Mouse (Mus musculus): ENCODE measurements around the gene Chchd6.
A peak's percentile ranks its signal among the peaks of the same experiment; 100 is the strongest.

The Chchd6 gene

GRCm38 (mm10) chr6:89404964-89405363, 190.5 kb downstream of the Chchd6 start:
- DNase-seq (ENCODE audit: low read depth): no peak

DNA sequence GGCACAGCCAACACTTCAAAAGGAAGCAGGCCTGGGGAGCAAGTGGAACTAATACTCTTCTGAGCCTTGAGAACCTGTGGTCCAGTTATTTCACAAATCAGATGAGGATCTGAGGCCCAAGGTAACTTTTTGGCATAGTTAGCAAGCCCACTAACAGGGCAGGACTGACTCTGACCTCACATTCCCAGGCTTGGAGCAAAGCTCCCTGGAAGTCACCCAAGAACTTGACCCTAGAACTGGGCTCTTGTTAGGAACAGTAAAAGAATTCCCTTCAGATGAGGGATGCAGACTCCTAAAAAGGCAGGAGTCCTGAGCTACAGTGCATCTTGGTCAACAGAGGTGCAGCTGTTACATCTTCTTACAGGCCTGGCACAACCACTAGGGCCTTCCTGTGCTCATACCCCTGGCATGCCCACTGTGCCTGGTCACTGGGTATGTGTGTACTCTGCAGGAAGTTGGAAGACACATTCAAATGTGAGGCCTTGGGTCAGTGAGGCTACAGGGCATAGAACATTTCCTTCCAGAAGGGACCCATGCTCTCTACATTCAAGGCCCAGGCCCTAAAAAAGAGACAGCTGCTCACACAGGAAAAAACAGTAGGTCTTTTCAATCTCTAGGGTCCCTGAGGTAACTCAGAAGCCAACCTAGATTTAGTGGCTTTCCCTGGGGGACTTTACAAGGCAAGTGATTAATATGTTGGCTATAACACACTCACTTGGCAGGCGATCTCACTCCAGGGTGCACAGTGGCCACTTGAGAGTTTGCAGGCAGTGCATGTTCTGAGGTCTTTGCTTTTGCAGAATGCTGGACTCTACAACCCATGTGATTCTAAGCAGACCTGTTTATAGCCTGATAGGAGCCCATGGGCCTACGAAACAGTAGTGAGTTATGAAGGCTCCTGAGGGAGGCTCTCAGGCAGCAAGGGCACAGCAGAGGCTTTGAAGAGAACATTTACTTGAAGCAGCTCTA, 191.9 kb downstream of the Chchd6 start:
- peak; percentile 74 for DNase-seq (ENCODE audit: low read depth)

DNA sequence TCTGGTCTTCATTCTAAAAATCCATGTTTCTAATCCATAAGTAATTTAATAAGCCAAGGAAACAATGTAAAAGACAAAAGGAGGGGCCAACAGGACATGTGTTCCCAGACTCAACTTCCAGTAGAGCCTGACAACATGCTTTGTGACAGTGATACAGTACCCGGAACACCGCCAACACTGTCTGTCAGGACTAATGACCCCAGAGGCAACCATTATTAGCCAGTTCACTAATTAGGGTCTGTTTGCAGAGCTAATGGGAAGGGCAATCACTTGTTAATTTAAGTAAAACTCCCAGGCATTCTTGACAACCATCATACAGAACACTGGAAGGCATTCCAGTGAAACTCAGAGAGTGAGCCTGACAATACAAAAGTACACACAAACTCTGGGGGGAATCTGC, 193.0 kb downstream of the Chchd6 start:
- DNase-seq (ENCODE audit: low read depth): no peak

GRCm38 (mm10) chr6:89399564-89399963, 195.9 kb downstream of the Chchd6 start:
- DNase-seq (ENCODE audit: low read depth): no peak

GRCm38 (mm10) chr6:89397919-89398318, 197.5 kb downstream of the Chchd6 start:
- DNase-seq (ENCODE audit: low read depth): no peak

GRCm38 (mm10) chr6:89393820-89394219, 201.6 kb downstream of the Chchd6 start:
- no peak for DNase-seq (ENCODE audit: low read depth)

- no peak for DNase-seq (ENCODE audit: low read depth)
Measured at GRCm38 (mm10) chr6:89392213-89392612, 203.2 kb downstream of the Chchd6 start.

DNA sequence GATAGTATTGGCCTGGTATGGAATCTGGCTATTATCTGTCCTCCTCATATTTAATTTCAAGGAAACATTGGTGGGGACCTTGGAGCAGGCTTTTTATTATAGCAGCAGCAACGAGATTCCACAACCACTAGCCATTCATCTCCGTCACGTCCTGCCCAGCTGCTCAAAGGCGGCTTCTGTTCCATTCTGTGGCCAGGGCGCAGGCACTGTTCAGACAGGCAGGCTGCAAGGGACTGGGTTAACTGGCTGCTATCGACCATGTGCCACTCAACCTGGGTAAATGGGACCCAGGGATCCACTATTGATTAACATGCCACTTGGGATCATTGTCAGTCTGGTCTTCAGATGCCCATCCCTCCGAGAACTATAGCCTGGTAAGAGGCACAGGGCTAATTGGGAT, 205.7 kb downstream of the Chchd6 start:
- DNase-seq (ENCODE audit: low read depth): no peak

- DNase-seq (ENCODE audit: low read depth): peak; percentile 82
Measured at GRCm38 (mm10) chr6:89386956-89387355, 208.5 kb downstream of the Chchd6 start.

DNA sequence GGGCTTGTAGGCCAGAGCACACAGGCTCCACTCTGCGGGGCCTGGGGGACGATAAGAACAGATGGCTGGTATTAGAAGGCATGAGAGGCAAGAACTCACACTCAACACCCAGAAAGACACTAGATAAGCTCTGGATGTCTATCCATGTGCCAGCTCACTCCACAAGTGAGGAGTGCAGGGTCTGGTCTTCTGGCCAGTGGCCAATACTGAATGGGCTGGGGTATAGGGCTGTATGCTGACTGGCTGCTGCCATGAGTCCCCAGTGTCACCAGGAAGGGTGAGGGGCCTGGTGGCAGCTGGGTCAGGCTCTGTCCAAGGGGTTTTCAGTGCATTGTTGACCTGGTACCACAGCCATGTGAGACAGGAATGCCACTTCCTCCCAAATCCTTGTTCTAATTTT, 210.8 kb downstream of the Chchd6 start:
- DNase-seq (ENCODE audit: low read depth): no peak

DNA sequence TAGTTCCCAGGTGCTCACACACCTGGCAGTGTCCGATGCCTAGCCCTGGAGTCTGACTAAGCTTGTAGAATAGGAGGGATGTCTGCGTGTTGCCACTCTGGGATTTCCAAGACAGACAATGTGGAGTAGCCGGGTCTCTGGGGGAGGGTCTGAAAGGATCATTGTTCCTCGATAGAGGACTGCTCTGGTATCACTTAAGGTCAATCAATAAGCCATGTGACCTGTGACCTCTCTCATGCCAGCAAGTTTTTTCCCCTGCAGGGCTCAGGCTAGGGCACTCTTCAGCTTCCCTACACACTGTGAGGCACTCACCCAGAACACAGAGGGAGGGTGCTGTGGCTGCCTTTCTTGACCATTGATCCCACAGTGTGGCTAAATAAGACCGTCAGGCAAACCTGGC, 213.6 kb downstream of the Chchd6 start:
- DNase-seq (ENCODE audit: low read depth): no peak

DNA sequence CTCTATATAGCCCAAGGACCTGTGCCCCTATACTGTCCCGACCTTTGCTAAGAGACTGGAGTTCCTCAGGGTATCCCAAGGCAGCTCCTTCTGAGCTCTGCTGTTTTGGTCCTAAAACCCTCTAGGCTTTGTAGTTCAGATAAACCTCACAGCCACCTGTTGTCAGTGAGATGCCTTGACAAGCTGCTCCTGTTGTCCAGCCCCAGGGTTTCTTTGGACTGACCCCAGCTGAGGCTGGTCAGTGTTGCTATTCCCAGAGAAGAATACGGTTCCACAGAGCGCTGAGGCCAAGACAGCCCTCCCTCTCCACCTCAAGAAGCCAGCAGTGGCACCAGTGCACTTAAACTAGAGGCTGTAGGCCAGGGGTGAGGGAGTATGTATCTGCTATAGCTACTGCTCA, 214.3 kb downstream of the Chchd6 start:
- no peak for DNase-seq (ENCODE audit: low read depth)

GRCm38 (mm10) chr6:89380751-89381150, 214.7 kb downstream of the Chchd6 start:
- no peak for DNase-seq (ENCODE audit: low read depth)

- no peak for DNase-seq (ENCODE audit: low read depth)
Measured at GRCm38 (mm10) chr6:89378264-89378663, 217.2 kb downstream of the Chchd6 start.

- no peak for DNase-seq (ENCODE audit: low read depth)
Measured at GRCm38 (mm10) chr6:89368812-89369211, 226.6 kb downstream of the Chchd6 start.

- peak; percentile 55 for DNase-seq (ENCODE audit: low read depth)
Measured at GRCm38 (mm10) chr6:89364342-89364741, 231.1 kb downstream of the Chchd6 start.

GRCm38 (mm10) chr6:89363107-89363451, 232.4 kb downstream of the Chchd6 start:
- no peak for DNase-seq (ENCODE audit: low read depth)

DNA sequence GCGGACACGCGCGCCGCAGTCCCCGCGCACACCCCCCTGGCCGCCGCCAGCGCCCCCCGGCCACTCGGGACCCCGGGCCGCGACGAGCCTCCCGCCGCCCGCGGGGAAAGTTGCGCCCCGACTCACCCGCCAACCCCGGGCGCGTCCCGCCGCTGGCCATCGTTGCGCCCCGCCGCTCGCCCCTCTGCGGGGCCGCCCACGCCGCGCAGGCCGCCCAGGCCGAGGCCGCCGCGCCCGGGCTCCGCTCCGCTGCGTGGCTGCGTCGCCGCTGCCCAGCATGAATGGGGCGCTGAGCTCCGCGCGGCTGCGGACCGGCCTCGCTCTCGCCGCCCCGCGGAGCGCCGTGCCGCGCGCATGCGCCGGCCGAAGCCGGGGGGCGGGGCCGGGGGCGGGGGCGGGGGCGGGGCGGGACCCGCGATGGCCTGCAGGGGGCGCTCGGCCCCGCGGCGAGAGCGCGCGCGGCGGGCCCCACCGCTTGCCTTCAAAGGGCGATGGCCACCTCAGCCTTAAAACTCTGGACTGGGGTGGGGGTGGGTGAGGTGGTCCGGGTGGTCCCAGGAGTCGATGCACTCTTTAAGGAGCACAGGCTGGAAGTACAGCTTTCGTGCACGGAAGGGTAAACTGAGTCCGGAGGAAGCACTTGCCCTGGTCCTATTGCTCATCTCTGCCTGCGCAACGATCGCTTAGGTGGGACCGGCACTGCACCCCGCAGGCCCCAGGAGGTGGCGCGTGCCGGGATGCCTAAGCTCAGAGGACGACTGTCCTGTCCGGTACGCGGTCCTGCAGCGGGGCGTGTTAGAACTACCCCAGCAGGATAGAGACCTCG, 233.0 kb downstream of the Chchd6 start, which contains the start of gene Plxna1:
TSS of gene Plxna1 (minus strand) at position 340 of the 826 bp plus-strand sequence.
- DNase-seq (ENCODE audit: low read depth): peak; percentile 84

DNA sequence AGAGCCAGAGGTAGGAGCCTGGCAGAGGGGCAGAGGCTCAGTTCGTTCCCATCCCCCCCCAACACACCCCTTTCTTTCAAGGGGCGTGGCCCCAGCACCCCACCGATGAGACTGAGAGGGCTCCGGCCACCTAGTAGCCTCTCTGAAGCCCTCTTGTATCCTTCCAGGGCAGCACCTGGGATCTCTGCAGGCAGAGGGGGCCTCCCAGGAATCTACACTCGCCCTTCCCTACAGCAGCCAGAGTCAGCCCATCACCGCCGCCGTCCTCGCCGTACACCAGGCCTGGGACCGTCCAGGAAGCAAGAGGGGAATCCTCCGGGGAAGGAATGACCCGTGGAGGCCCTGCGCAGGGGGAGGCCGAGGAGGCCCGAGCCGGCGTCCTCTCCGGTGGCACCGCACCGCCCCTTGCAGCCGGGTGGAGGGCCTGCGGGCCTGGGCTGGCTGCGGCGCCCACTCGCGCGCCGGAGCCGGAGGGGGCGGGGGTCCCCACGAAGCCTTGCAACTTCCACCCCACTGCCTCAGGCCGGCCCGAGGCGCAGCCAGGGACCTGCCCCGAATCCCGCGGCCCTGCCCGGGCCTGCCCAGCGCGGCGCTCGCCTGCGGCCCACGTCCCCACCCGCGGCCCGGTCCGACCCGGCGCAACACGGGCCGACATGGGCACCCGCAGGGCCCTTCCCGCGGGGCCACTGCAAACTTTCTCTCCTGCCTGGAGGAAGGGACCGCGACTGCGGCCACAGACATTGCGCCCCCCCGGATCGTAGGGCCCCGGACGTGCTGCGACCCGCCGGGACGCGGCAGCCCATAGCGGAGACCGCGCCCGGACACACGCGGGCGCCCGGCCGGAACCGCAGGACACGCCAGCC, 233.8 kb downstream of the Chchd6 start:
- peak; percentile 69 for DNase-seq (ENCODE audit: low read depth)

DNA sequence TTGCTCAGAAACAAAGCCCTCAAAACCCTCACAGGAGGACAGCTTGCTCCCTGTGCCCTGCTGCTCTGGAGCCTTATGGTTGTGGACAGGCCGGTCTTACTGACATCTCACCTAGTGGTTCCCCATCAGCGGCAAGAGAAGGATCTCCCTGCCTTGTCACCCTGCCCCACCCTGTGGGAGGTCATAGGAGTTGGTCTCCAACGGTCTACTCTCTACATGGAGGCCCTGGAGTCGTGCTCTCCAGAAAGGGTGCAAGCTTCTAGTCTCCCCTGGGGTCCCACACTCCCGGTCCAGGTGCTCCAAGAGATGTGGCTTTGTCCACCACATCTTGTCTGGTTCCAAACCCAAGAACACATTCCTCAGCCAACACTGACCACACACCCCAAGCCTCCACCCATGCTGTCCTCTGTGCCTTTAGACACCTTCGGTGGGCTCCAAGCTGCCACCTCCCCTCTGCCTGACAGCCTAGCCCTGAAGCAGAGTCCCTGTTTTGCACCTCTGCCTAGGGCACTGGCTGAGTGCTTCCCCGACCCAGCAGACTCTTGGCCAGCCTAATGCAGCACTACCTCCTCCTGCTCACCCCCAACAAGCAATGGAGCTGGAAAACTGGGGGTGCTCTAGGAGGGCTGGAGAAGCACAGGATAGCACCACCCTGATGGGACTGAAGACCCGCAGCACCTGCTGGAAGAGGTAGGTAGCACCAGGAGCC, 234.6 kb downstream of the Chchd6 start:
- no peak for DNase-seq (ENCODE audit: low read depth)

All from NIH3T3 (cell line).